Mouse (Mus musculus) spleen, adult 2 months (tissue): ENCODE data around the gene Ccdc34.

Experiments
- CTCF ChIP-seq: fragments of 200-500 bp; IDR thresholded peaks from 2 replicates; pipeline ENCODE4 v1.5.1; 2011; ENCODE audit warnings: mild to moderate bottlenecking, inconsistent platforms; ENCODE audit not compliant: insufficient read depth, insufficient read length, insufficient replicate concordance; ENCODE audit errors: extremely low read depth
- POLR2A ChIP-seq: fragments of 200-500 bp; IDR thresholded peaks from 2 replicates; pipeline ENCODE4 v1.6.1; 2011; ENCODE audit warnings: low read depth, low read length, inconsistent platforms

- TF ChIP-seq POLR2A (no peak), CTCF (no peak)
These were observed 32.7 kb upstream of the Ccdc34 start for GRCm38 (mm10) chr2:109984930-109985329.
